Comparison of ENCODE assay signal across 19 mouse cellular contexts in the genomic region with DNA sequence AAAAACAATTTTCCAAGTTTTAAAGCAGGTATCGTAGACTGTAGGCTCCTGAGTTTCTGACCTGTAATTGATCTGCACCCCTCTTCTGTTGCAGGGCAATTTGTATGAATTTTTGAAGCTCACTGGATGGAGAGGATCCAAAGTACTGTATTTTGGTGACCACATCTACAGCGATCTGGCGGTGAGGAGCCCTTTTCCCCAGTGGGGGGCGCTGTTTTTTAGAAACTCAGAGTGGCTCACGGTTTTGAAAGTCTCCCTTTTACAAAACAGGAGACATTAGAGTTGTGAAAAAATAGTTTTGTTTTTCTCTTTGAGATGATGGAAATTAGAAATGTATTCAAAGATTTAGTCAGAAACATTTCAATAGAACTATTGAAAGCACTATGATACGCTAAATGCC. TPM values are rescaled to one million over a fixed set of nuclear protein-coding genes. Genes with fewer than 3 reads are reported as not detected.
DNase-seq lines count a peak whose midpoint lies in the region; ATAC-seq and TF ChIP-seq lines count a peak whose summit lies in the region.
"Had no signal": no experiment of that assay in that cellular context is flagged by ENCODE, and none has a peak within 500 bp of the region (broad histone marks: within the 10 kb centered on the region; RNA-seq: fewer than 3 reads in every experiment).

No protein-coding gene starts in this region.

- no peak for TF ChIP-seq POLR2A in MEL (IDR thresholded peaks at IDR 0.05; ENCODE audit: control insufficient read depth in 1 of 2, insufficient read depth in 1 of 2, low read depth in 1 of 2, low read length in 2 of 2, poor library complexity in 1 of 2)

- no peak overlapping the region for H3K27ac ChIP-seq in hindbrain, embryonic 11.5 days (ENCODE audit: low read depth, low read length)
- no peak overlapping the region for H3K27ac ChIP-seq in hindbrain, embryonic 16.5 days (ENCODE audit: low read depth, low read length)
- no peak overlapping the region; the same call in 1 of the 2 replicates for H3K27ac ChIP-seq in lung, postnatal 0 days (ENCODE audit: low read length)
- H3K27ac ChIP-seq in MEL (ENCODE audit: control insufficient read depth, low read depth, low read length) = no peak overlapping the region
- peak overlapping the region; percentile 51; the same call in 1 of the 2 replicates for H3K27ac ChIP-seq in limb, embryonic 10.5 days
- H3K27ac ChIP-seq: liver, embryonic 13.5 days; stomach, embryonic 15.5 days had no signal

- H3K4me2 ChIP-seq in hindbrain, embryonic 11.5 days (replicated peaks; ENCODE audit: low read depth, low read length) = no peak overlapping the region
- no peak overlapping the region for H3K4me2 ChIP-seq in hindbrain, embryonic 16.5 days (ENCODE audit: low read length)
- H3K4me2 ChIP-seq in lung, postnatal 0 days (replicated peaks; ENCODE audit: low read depth, low read length) = no peak overlapping the region
- H3K4me2 ChIP-seq: heart, embryonic 11.5 days; liver, embryonic 13.5 days; midbrain, embryonic 11.5 days; stomach, embryonic 15.5 days had no signal

- no peak overlapping the region for H3K4me3 ChIP-seq in hindbrain, embryonic 11.5 days (ENCODE audit: low read depth, low read length)
- no peak overlapping the region for H3K4me3 ChIP-seq in hindbrain, embryonic 16.5 days (ENCODE audit: low read length)
- no peak overlapping the region for H3K4me3 ChIP-seq in lung, postnatal 0 days (ENCODE audit: low read depth, low read length)
- no peak overlapping the region for H3K4me3 ChIP-seq in MEL (ENCODE audit: control insufficient read depth in 1 of 2, insufficient read depth in 1 of 2, low read depth in 2 of 2, low read length in 2 of 2)
- no peak overlapping the region for H3K4me3 ChIP-seq in limb, embryonic 10.5 days
- H3K4me3 ChIP-seq: erythroblast, embryonic 14.5 days; liver, embryonic 13.5 days; myocyte; stomach, embryonic 15.5 days had no signal

- no peak for TF ChIP-seq EP300 in lung, postnatal 0 days (IDR thresholded peaks at IDR 0.05)
- TF ChIP-seq EP300 in MEL (IDR thresholded peaks at IDR 0.05; ENCODE audit: low read depth in 1 of 2, low read length in 2 of 2) = no peak

- peak; percentile 33 for DNase-seq in hindbrain, embryonic 11.5 days (ENCODE audit: low spot score)
- no peak for DNase-seq in lung, postnatal 0 days (ENCODE audit: low spot score)
- DNase-seq in lung, postnatal 25 days (ENCODE audit: low spot score) = no peak
- DNase-seq in MEL (ENCODE audit: low read depth, low spot score) = peak; percentile 18
- no peak for DNase-seq in limb, embryonic 10.5 days (ENCODE audit: low spot score)
- no peak for DNase-seq in left cerebral cortex, adult 9 months (ENCODE audit: low spot score in 2 of 2)
- DNase-seq: adrenal gland, postnatal 10 days; gastrocnemius, postnatal 25 days; left cerebral cortex, postnatal 4 days; liver, embryonic 13.5 days; lung, postnatal 14 days; spleen, adult 18-20 months had no signal

- no peak overlapping the region for H3K9ac ChIP-seq in hindbrain, embryonic 11.5 days (ENCODE audit: low read depth, low read length)
- H3K9ac ChIP-seq in hindbrain, embryonic 16.5 days (ENCODE audit: low read depth, low read length) = no peak overlapping the region
- H3K9ac ChIP-seq in lung, postnatal 0 days (replicated peaks; ENCODE audit: low read depth) = no peak overlapping the region
- H3K9ac ChIP-seq in MEL (ENCODE audit: control insufficient read depth, low read depth, low read length, poor library complexity, severe bottlenecking) = no peak overlapping the region
- H3K9ac ChIP-seq: liver, embryonic 13.5 days; stomach, embryonic 15.5 days had no signal

- no peak for TF ChIP-seq RAD21 in MEL (IDR thresholded peaks at IDR 0.05; ENCODE audit: low read depth, low read length)

- peaks cover 5% of the 10 kb centered on the region; the same call in 1 of the 2 replicates for H3K4me1 ChIP-seq in hindbrain, embryonic 11.5 days (replicated peaks; ENCODE audit: control insufficient read depth, insufficient read depth, low read length)
- H3K4me1 ChIP-seq in hindbrain, embryonic 16.5 days (ENCODE audit: control insufficient read depth, insufficient read depth, low read depth, low read length) = peaks cover 9% of the 10 kb centered on the region
- peaks cover 10% of the 10 kb centered on the region; the same call in 1 of the 2 replicates for H3K4me1 ChIP-seq in lung, postnatal 0 days (ENCODE audit: insufficient read depth, low read depth, low read length)
- H3K4me1 ChIP-seq in MEL (ENCODE audit: control insufficient read depth in 1 of 2, insufficient read depth in 2 of 2, low read length in 2 of 2) = no peaks in the 10 kb centered on the region
- H3K4me1 ChIP-seq in limb, embryonic 10.5 days = peaks cover 64% of the 10 kb centered on the region

- H3K9me3 ChIP-seq in hindbrain, embryonic 11.5 days (ENCODE audit: control insufficient read depth, low read length) = no peaks in the 10 kb centered on the region
- no peaks in the 10 kb centered on the region for H3K9me3 ChIP-seq in hindbrain, embryonic 16.5 days (ENCODE audit: control insufficient read depth, low read length)
- no peaks in the 10 kb centered on the region for H3K9me3 ChIP-seq in lung, postnatal 0 days (ENCODE audit: low read length)
- H3K9me3 ChIP-seq in MEL (replicated peaks; ENCODE audit: insufficient read depth, low read length) = no peaks in the 10 kb centered on the region
- H3K9me3 ChIP-seq in limb, embryonic 10.5 days (replicated peaks) = no peaks in the 10 kb centered on the region
- H3K9me3 ChIP-seq: liver, embryonic 13.5 days; stomach, embryonic 15.5 days had no signal

- H3K27me3 ChIP-seq in hindbrain, embryonic 11.5 days (ENCODE audit: control insufficient read depth, insufficient read depth, low read length) = no peaks in the 10 kb centered on the region
- no peaks in the 10 kb centered on the region for H3K27me3 ChIP-seq in hindbrain, embryonic 16.5 days (replicated peaks; ENCODE audit: control insufficient read depth, insufficient read depth, low read length)
- H3K27me3 ChIP-seq in lung, postnatal 0 days (replicated peaks; ENCODE audit: insufficient read depth, low read length) = no peaks in the 10 kb centered on the region
- no peaks in the 10 kb centered on the region for H3K27me3 ChIP-seq in MEL (ENCODE audit: control insufficient read depth in 1 of 2, insufficient read depth in 2 of 2, low read length in 2 of 2)
- no peaks in the 10 kb centered on the region for H3K27me3 ChIP-seq in limb, embryonic 10.5 days (ENCODE audit: low read depth, poor library complexity, severe bottlenecking)
- H3K27me3 ChIP-seq: liver, embryonic 13.5 days; stomach, embryonic 15.5 days had no signal

- WGBS in hindbrain, embryonic 11.5 days = 80% methylated on average over 6 of the region's 6 CpGs
- 81% methylated on average over 6 of the region's 6 CpGs for WGBS in hindbrain, embryonic 16.5 days
- WGBS in lung, postnatal 0 days = 87% methylated on average over 6 of the region's 6 CpGs
- WGBS in limb, embryonic 10.5 days = 87% methylated on average over 6 of the region's 6 CpGs

- H3K79me2 ChIP-seq in MEL (ENCODE audit: control insufficient read depth, insufficient read depth, low read length, poor library complexity) = no peaks in the 10 kb centered on the region

- TF ChIP-seq CTCF in lung, postnatal 0 days (IDR thresholded peaks at IDR 0.05) = peak; percentile 25
- TF ChIP-seq CTCF in MEL (IDR thresholded peaks at IDR 0.05 in 2 of 3, conservative IDR thresholded peaks at IDR 0.05 in 1 of 3; ENCODE audit: control insufficient read depth in 1 of 3, insufficient read depth in 1 of 3, low read depth in 2 of 3, low read length in 3 of 3, poor library complexity in 1 of 3, severe bottlenecking in 1 of 3) = peak; percentile 47 to 55 (median 49)

- ATAC-seq in hindbrain, embryonic 11.5 days (ENCODE audit: low FRiP score) = no peak
- no peak for ATAC-seq in hindbrain, embryonic 16.5 days
- no peak for ATAC-seq in lung, postnatal 0 days
- ATAC-seq: inflammation-experienced regulatory T-cells, adult 6 months had no signal

- no peaks in the 10 kb centered on the region for H3K36me3 ChIP-seq in hindbrain, embryonic 11.5 days (ENCODE audit: control insufficient read depth, insufficient read depth, low read length)
- no peaks in the 10 kb centered on the region; the same call in none of the 2 replicates for H3K36me3 ChIP-seq in hindbrain, embryonic 16.5 days (ENCODE audit: control insufficient read depth, insufficient read depth, low read length)
- H3K36me3 ChIP-seq in lung, postnatal 0 days (ENCODE audit: insufficient read depth, low read length) = 0 out of 2 replicates have a peak, but pooled peaks cover 4% of the 10 kb centered on the region
- peaks cover 0 to 8% of the 10 kb centered on the region in 2 experiments; a peak in 2 of 4 replicates for H3K36me3 ChIP-seq in MEL (ENCODE audit: control insufficient read depth in 1 of 2, insufficient read depth in 2 of 2, low read length in 2 of 2)
- no peaks in the 10 kb centered on the region for H3K36me3 ChIP-seq in limb, embryonic 10.5 days
- H3K36me3 ChIP-seq: stomach, embryonic 15.5 days had no signal

TF ChIP-seq in MEL, 35 proteins besides CTCF, POLR2A, EP300 and RAD21 (continues in another document):
- TF ChIP-seq CHD1 (IDR thresholded peaks at IDR 0.05; ENCODE audit: low read depth, low read length) (no peak), ELF1 (IDR thresholded peaks at IDR 0.05; ENCODE audit: low read depth, low read length) (no peak), E2F4 (IDR thresholded peaks at IDR 0.05; ENCODE audit: borderline replicate concordance, low read depth, low read length) (no peak), MAZ (IDR thresholded peaks at IDR 0.05; ENCODE audit: low read depth, low read length) (no peak), TAL1 (IDR thresholded peaks at IDR 0.05; ENCODE audit: low read length) (no peak), ZNF384 (IDR thresholded peaks at IDR 0.05; ENCODE audit: low read depth, low read length) (no peak), GATA1 (IDR thresholded peaks at IDR 0.05; ENCODE audit: low read depth, low read length) (no peak), BHLHE40 (IDR thresholded peaks at IDR 0.05; ENCODE audit: borderline replicate concordance, low read depth, low read length) (no peak), MAFK (IDR thresholded peaks at IDR 0.05; ENCODE audit: borderline replicate concordance, low read depth, low read length) (no peak), KAT2A (conservative IDR thresholded peaks at IDR 0.05; ENCODE audit: low read depth, low read length) (no peak), POLR2AphosphoS5 (IDR thresholded peaks at IDR 0.05; ENCODE audit: borderline replicate concordance, low read depth, low read length) (no peak), JUND (IDR thresholded peaks at IDR 0.05; ENCODE audit: low read depth, low read length) (no peak)

RNA-seq across cellular contexts. Expression of gene Nt5dc3, which starts 45.3 kb away (rescaled TPM):
- 1.5 and 1.7 TPM in 2 replicates for polyA plus RNA-seq in hindbrain, embryonic 11.5 days (2014; fragmentation: Nextera tagmentation; extraction: Ambion mirVana)
- 11.3 and 13.4 TPM in 2 replicates for polyA plus RNA-seq in hindbrain, embryonic 16.5 days (2015; fragmentation: Nextera tagmentation; extraction: Ambion mirVana)
- polyA plus RNA-seq in lung, postnatal 0 days (2015; fragmentation: Nextera tagmentation; extraction: Ambion mirVana) = 1.2 and 1.3 TPM in 2 replicates
- total RNA-seq in MEL (2012; rRNA removed) = 7.0 and 9.7 TPM in 2 replicates
- 10 to 100 TPM in 1 of 2 experiments, not detected in 1; 15.6 TPM for polyA plus RNA-seq in MEL (2012; ENCODE audit: insufficient read depth in 1 of 2, insufficient read length in 2 of 2, low read depth in 1 of 2, low replicate concordance in 2 of 2, missing spikeins in 1 of 2)
- 0.53 and 0.55 TPM in 2 replicates for polyA plus RNA-seq in limb, embryonic 10.5 days (2016; fragmentation: Nextera tagmentation; extraction: Ambion mirVana)

Comparison
In these comparisons a context has a peak if more than half of its experiments do, and no peak if none do; other contexts are left out.
1. DNase-seq: peak in hindbrain, embryonic 11.5 days (single experiment) and MEL (single experiment); none in lung, postnatal 0 days (single experiment), lung, postnatal 25 days (single experiment), limb, embryonic 10.5 days (single experiment) and left cerebral cortex, adult 9 months (0 of 2).